Mouse (Mus musculus): ENCODE data around the gene Sept12.

GRCm38 (mm10) chr16:5000611-5001010 lies 3.0 kb upstream of the Sept12 start:
- TF ChIP-seq POLR2A (IDR thresholded peaks at IDR 0.05; ENCODE audit: borderline replicate concordance, control insufficient read depth, low read depth, low read length) (no peak), CTCF (IDR thresholded peaks at IDR 0.05; ENCODE audit: control insufficient read depth, insufficient read depth, low read length) (no peak)

Data from bone marrow, adult 2 months (tissue).